ENCODE assay signal across 9 mouse cellular contexts in the genomic region with DNA sequence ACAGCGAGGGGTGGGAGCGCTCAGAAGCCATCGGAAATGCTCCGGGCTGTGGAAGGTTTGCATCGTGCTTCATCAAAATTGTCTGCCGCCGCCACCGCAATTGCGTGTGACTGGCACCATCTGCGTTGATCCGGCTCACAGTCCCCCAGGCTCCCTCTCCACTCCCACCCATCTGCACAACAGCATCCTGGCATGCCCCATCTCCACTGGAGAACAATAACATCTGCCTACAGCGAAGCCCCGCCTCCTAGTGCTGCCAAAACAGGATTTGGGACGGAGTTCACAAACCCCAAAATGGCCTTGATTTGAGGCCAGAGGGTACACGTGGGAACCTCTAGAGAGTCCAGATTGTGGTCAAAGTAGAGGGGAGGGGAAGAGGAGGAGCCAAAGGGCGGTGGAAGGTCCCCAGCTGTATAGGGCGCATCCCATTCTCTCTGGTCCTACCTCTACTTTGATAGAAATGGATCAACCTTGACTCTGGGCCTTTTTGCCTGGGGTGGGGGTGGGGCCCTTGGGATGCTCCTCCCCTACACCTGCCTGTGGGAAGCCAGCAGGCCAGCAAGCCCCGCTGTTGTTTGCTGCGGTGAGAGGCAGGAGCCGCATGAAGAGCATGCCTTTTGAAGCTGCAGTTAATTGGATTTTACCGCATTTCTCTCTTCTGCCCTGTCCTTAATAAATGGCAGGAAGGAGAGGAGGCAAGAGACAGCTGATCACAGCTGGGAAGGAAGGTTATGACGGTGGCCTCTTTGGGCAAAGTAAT.
DNase-seq lines count a peak whose midpoint lies in the region; ATAC-seq lines count a peak whose summit lies in the region.
"Had no signal": no experiment of that assay in that cellular context is flagged by ENCODE, and none has a peak within 500 bp of the region (broad histone marks: within the 10 kb centered on the region; RNA-seq: fewer than 3 reads in every experiment).

No protein-coding gene starts in this region.

- peak overlapping the region; percentile 34 for H3K4me2 ChIP-seq in heart, embryonic 13.5 days
- no peak overlapping the region for H3K4me2 ChIP-seq in hindbrain, embryonic 11.5 days (replicated peaks; ENCODE audit: low read depth, low read length)
- H3K4me2 ChIP-seq in midbrain, embryonic 11.5 days = peak overlapping the region; percentile 25
- H3K4me2 ChIP-seq: liver, embryonic 15.5 days had no signal

- no peak overlapping the region for H3K9ac ChIP-seq in heart, embryonic 13.5 days
- no peak overlapping the region for H3K9ac ChIP-seq in hindbrain, embryonic 11.5 days (ENCODE audit: low read depth, low read length)
- H3K9ac ChIP-seq in midbrain, embryonic 11.5 days (ENCODE audit: low read length) = 0 out of 2 replicates have a peak overlapping the region, but pooled peaks have one; percentile 4
- H3K9ac ChIP-seq: liver, embryonic 15.5 days had no signal

- no peak for ATAC-seq in heart, embryonic 13.5 days (ENCODE audit: extremely low read depth, insufficient number of reproducible peaks, low FRiP score, low TSS enrichment)
- peak; percentile 75 for ATAC-seq in hindbrain, embryonic 11.5 days (ENCODE audit: low FRiP score)
- peak; percentile 74 for ATAC-seq in midbrain, embryonic 11.5 days (ENCODE audit: low FRiP score)
- ATAC-seq in granulocyte monocyte progenitor cell, adult 5-6 weeks (replicated peaks; ENCODE audit: poor library complexity, severe bottlenecking) = no peak

- no peak for DNase-seq in heart, adult 8-10 months (ENCODE audit: low spot score)
- DNase-seq in R1 (ENCODE audit: low read depth, low spot score) = peak; percentile 89
- DNase-seq in hindbrain, embryonic 11.5 days (ENCODE audit: low spot score) = peak; percentile 56
- DNase-seq in midbrain, embryonic 11.5 days (ENCODE audit: low spot score, missing footprints) = peak; percentile 92
- no peak for DNase-seq in thymus, postnatal 0 days (ENCODE audit: low spot score)
- DNase-seq in lung, postnatal 36 days = no peak

- H3K36me3 ChIP-seq in heart, embryonic 13.5 days = no peaks in the 10 kb centered on the region
- no peaks in the 10 kb centered on the region for H3K36me3 ChIP-seq in hindbrain, embryonic 11.5 days (ENCODE audit: control insufficient read depth, insufficient read depth, low read length)
- H3K36me3 ChIP-seq in midbrain, embryonic 11.5 days (ENCODE audit: control insufficient read depth, insufficient read depth, low read length) = no peaks in the 10 kb centered on the region
- H3K36me3 ChIP-seq: liver, embryonic 15.5 days had no signal

- H3K9me3 ChIP-seq in heart, embryonic 13.5 days = no peaks in the 10 kb centered on the region
- H3K9me3 ChIP-seq in hindbrain, embryonic 11.5 days (ENCODE audit: control insufficient read depth, low read length) = no peaks in the 10 kb centered on the region
- H3K9me3 ChIP-seq in midbrain, embryonic 11.5 days (ENCODE audit: control insufficient read depth, low read length) = no peaks in the 10 kb centered on the region
- H3K9me3 ChIP-seq: liver, embryonic 15.5 days had no signal

- H3K4me1 ChIP-seq in heart, embryonic 13.5 days = peaks cover 18% of the 10 kb centered on the region
- peaks cover 4% of the 10 kb centered on the region; the same call in 1 of the 2 replicates for H3K4me1 ChIP-seq in hindbrain, embryonic 11.5 days (replicated peaks; ENCODE audit: control insufficient read depth, insufficient read depth, low read length)
- H3K4me1 ChIP-seq in midbrain, embryonic 11.5 days (ENCODE audit: control insufficient read depth, insufficient read depth, low read length) = peaks cover 20% of the 10 kb centered on the region

- no peak overlapping the region for H3K27ac ChIP-seq in heart, embryonic 13.5 days (replicated peaks)
- peak overlapping the region; percentile 67; the same call in 1 of the 2 replicates for H3K27ac ChIP-seq in hindbrain, embryonic 11.5 days (ENCODE audit: low read depth, low read length)
- peak overlapping the region; percentile 40; the same call in 1 of the 2 replicates for H3K27ac ChIP-seq in midbrain, embryonic 11.5 days (ENCODE audit: low read depth, low read length)
- H3K27ac ChIP-seq: liver, embryonic 15.5 days had no signal

- H3K27me3 ChIP-seq in heart, embryonic 13.5 days (replicated peaks) = peaks cover 53% of the 10 kb centered on the region
- H3K27me3 ChIP-seq in hindbrain, embryonic 11.5 days (ENCODE audit: control insufficient read depth, insufficient read depth, low read length) = no peaks in the 10 kb centered on the region
- H3K27me3 ChIP-seq in midbrain, embryonic 11.5 days (ENCODE audit: control insufficient read depth, insufficient read depth, low read length) = peaks cover 2% of the 10 kb centered on the region; the same call in 1 of the 2 replicates

- no peak overlapping the region for H3K4me3 ChIP-seq in heart, embryonic 13.5 days
- no peak overlapping the region for H3K4me3 ChIP-seq in hindbrain, embryonic 11.5 days (ENCODE audit: low read depth, low read length)
- H3K4me3 ChIP-seq in midbrain, embryonic 11.5 days (ENCODE audit: low read depth, low read length) = no peak overlapping the region
- H3K4me3 ChIP-seq: liver, embryonic 15.5 days had no signal

- WGBS in heart, embryonic 13.5 days = 14% methylated on average over 22 of the region's 22 CpGs
- WGBS in hindbrain, embryonic 11.5 days = 11% methylated on average over 22 of the region's 22 CpGs
- WGBS in midbrain, embryonic 11.5 days = 8% methylated on average over 22 of the region's 22 CpGs

Comparison
In these comparisons a context has a peak if more than half of its experiments do, and no peak if none do; other contexts are left out.
1. ATAC-seq: peak in hindbrain, embryonic 11.5 days (single experiment) and midbrain, embryonic 11.5 days (single experiment); none in heart, embryonic 13.5 days (single experiment) and granulocyte monocyte progenitor cell, adult 5-6 weeks (single experiment).
2. DNase-seq: peak in R1 (single experiment), hindbrain, embryonic 11.5 days (single experiment) and midbrain, embryonic 11.5 days (single experiment); none in heart, adult 8-10 months (single experiment), thymus, postnatal 0 days (single experiment) and lung, postnatal 36 days (single experiment).